Mouse (Mus musculus) stomach, postnatal 0 days (tissue): Measurements from ENCODE around the gene Sptlc2. TPM values are rescaled to one million over a fixed set of nuclear protein-coding genes. Genes with fewer than 3 reads are reported as not detected.
A peak's percentile ranks its signal among the peaks of the same experiment; 100 is the strongest.

Experiments
- ATAC-seq: fragments of 200-750 bp; cut with Nextera tagmentation; 2 replicates; pipeline ENCODE4 v1.8.0; 2017; ENCODE audit not compliant: low FRiP score, low TSS enrichment
- DNase-seq: peaks from one replicate; pipeline ENCODE4 v3.0.0-alpha.2; 2016; ENCODE audit warnings: low spot score
- H3K27ac ChIP-seq: fragments of 300-500 bp; sonication (generic); replicated peaks from 2 replicates; pipeline ENCODE4 v1.5.1; 2014; ENCODE audit warnings: mild to moderate bottlenecking, control low read depth
- H3K27me3 ChIP-seq: fragments of 300-500 bp; sonication (generic); 2 replicates; pipeline ENCODE4 v1.6.1; 2014; ENCODE audit warnings: low read length; ENCODE audit not compliant: control insufficient read depth, insufficient read depth
- H3K36me3 ChIP-seq: fragments of 300-500 bp; sonication (generic); 2 replicates; pipeline ENCODE4 v1.6.1; 2014; ENCODE audit warnings: low read length, mixed read lengths; ENCODE audit not compliant: control insufficient read depth, insufficient read depth
- H3K4me1 ChIP-seq: fragments of 300-500 bp; sonication (generic); replicated peaks from 2 replicates; pipeline ENCODE4 v1.6.1; 2014; ENCODE audit warnings: antibody characterized with exemption; ENCODE audit not compliant: control insufficient read depth, insufficient read depth
- H3K4me2 ChIP-seq: fragments of 300-500 bp; sonication (generic); replicated peaks from 2 replicates; pipeline ENCODE4 v1.6.1; 2014; ENCODE audit warnings: low read depth, mild to moderate bottlenecking, control low read depth, moderate library complexity
- H3K4me3 ChIP-seq: fragments of 300-500 bp; sonication (generic); 2 replicates; pipeline ENCODE4 v1.5.1; 2014; ENCODE audit warnings: low read depth, low read length, control low read depth
- H3K9ac ChIP-seq: fragments of 300-500 bp; sonication (generic); 2 replicates; pipeline ENCODE4 v1.6.1; 2014; ENCODE audit warnings: mild to moderate bottlenecking, low read length, control low read depth, mixed read lengths
- H3K9me3 ChIP-seq: fragments of 300-500 bp; sonication (generic); 2 replicates; pipeline ENCODE4 v1.6.1; 2016; ENCODE audit warnings: low read length; ENCODE audit not compliant: control insufficient read depth
- CTCF ChIP-seq: IDR thresholded peaks from 2 replicates; pipeline ENCODE4 v1.5.1; 2016; ENCODE audit warnings: antibody characterized with exemption, low read depth, mild to moderate bottlenecking, moderate library complexity
- EP300 ChIP-seq: optimal IDR thresholded peaks from 2 replicates; pipeline ENCODE3; 2016; ENCODE audit warnings: antibody characterized with exemption
- WGBS: fragments of 180-500 bp; shearing (Covaris S2); extraction: QIAGEN DNeasy Blood & Tissue Kit; methylation state at CpG from one replicate; pipeline ENCODE4 v1.1.7; 2014; 5-methylcytosine and 5-hydroxymethylcytosine counted together
- polyA plus RNA-seq: library from polyadenylated mRNA; unstranded; fragments of >200 nt; fragmentation: Nextera tagmentation; extraction: Ambion mirVana; gene quantifications from 2 replicates; pipeline ENCODE4 v1.2.1, GENCODE M21; 2015

The Sptlc2 gene
- 201 and 204 TPM in 2 replicates for polyA plus RNA-seq

- peak within 1 kb of the TSS; percentile 98 for H3K27ac ChIP-seq
- no peak for TF ChIP-seq EP300
- TF ChIP-seq CTCF: peak; percentile 48
- H3K4me1 ChIP-seq: no peaks in the 10 kb centered on the region; the same call in 1 of the 2 replicates
- peak within 1 kb of the TSS; percentile 98 for H3K9ac ChIP-seq
- H3K27me3 ChIP-seq: no peaks in the 10 kb centered on the region
- no peaks in the 10 kb centered on the region for H3K9me3 ChIP-seq
- H3K36me3 ChIP-seq: no peaks in the 10 kb centered on the region
- peak within 1 kb of the TSS; percentile 94 for H3K4me2 ChIP-seq
- peak; percentile 100 for DNase-seq
- under 1% methylated on average over 45 of the region's 45 CpGs for WGBS
- peak; percentile 99 for ATAC-seq
- peak within 1 kb of the TSS; percentile 99 for H3K4me3 ChIP-seq
Observed at GRCm38 (mm10) chr12:87388122-87388774, at the start of gene Sptlc2. TSS of gene Sptlc2 (minus strand) at chr12:87388355.

DNA sequence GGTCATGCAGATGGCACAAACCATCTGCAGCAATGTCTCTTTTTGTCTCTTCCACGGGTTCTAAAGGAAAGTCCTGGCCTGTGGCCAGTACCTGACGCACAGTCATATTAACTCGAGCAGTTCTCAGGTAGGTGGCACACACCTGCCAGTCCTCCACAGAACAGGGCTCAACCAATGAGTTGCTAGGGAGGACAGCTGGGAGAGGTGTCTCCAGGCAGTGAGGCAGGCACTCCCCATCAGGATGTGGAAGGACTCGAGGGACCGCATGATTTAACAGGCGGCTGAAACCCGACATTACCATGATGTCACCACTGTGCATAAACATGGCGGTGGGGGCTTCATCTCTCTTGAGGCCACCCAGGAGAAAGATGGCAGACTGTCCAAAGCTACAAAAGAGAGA, 40.7 kb upstream of the Sptlc2 start:
- Histone ChIP-seq H3K27ac (no peak overlapping the region), H3K4me1 (no peaks in the 10 kb centered on the region), H3K4me2 (no peak overlapping the region), H3K9ac (no peak overlapping the region), H3K4me3 (no peak overlapping the region), H3K9me3 (no peaks in the 10 kb centered on the region), H3K27me3 (no peaks in the 10 kb centered on the region), H3K36me3 (peaks cover 32% of the 10 kb centered on the region)
- WGBS: 77% methylated on average over 8 of the region's 8 CpGs
- ATAC-seq (no peak), DNase-seq (no peak)
- TF ChIP-seq CTCF: no peak
- no peak for TF ChIP-seq EP300

- Histone ChIP-seq H3K4me1 (no peaks in the 10 kb centered on the region), H3K36me3 (peaks cover 29% of the 10 kb centered on the region), H3K4me3 (no peak overlapping the region), H3K9ac (no peak overlapping the region), H3K4me2 (no peak overlapping the region), H3K9me3 (no peaks in the 10 kb centered on the region), H3K27ac (no peak overlapping the region), H3K27me3 (no peaks in the 10 kb centered on the region)
- no peak for ATAC-seq
- WGBS: 86% methylated on average over 2 of the region's 2 CpGs
- no peak for DNase-seq
- TF ChIP-seq EP300 (no peak), CTCF (no peak)
Observed at GRCm38 (mm10) chr12:87428295-87428694, 40.1 kb upstream of the Sptlc2 start.

DNA sequence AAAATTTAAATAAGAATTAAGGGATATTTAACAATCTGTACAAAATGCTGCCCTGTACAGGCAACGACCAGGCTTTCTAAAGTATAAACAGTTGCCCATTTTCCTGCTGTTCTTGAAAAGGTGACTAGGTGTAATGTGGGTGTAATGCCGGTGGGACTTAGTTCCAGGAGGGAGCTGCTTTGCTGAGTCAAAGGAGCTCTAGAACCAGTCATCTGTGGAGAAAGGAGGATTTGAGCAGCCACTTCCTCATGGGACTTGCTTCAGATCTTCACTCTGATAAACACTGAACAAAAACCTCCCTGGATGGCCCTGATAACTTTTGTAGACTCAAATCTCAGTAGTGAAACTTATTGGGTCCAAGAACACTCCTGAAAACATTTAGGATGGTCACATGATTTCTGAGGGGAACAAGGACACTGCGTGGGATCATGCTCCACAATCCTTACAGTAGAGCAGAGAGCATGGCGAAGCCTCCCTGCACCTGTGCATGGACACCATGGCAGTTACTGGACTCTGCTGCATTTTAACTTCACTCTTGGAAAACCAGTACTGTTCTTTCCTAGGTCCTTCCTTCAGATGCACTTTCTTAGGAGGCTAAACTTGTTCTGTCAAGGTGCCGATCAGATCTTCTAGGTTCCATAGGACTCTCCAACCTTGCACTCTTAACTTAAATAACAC, 38.3 kb upstream of the Sptlc2 start:
- Histone ChIP-seq H3K9ac (no peak overlapping the region), H3K36me3 (peaks cover 24% of the 10 kb centered on the region), H3K4me2 (no peak overlapping the region), H3K4me3 (no peak overlapping the region), H3K4me1 (no peaks in the 10 kb centered on the region), H3K9me3 (no peaks in the 10 kb centered on the region), H3K27ac (no peak overlapping the region), H3K27me3 (no peaks in the 10 kb centered on the region)
- DNase-seq (no peak), ATAC-seq (no peak)
- WGBS: 92% methylated on average over 5 of the region's 5 CpGs
- TF ChIP-seq EP300: no peak
- no peak for TF ChIP-seq CTCF

DNA sequence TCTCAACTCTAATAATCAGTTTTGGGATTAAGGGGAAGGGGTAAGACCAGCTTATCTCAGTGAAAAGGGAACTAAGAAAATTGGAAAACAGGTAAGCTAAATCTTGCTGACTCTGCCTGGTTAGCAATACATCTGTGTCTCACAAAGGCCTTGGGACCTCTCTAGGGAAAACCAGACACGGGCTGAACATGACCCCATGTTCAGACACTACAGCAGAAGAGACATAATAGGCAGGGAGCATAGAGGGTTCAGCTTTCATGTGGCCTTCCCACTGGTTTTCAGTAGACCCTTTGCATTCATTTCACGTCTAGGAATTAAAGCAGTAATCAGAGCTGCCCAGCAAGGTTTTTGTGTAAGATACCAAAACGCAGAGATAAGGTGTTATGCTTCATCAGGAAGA, 36.4 kb upstream of the Sptlc2 start:
- no peak overlapping the region for H3K4me2 ChIP-seq
- 43% methylated on average over 3 of the region's 3 CpGs for WGBS

DNA sequence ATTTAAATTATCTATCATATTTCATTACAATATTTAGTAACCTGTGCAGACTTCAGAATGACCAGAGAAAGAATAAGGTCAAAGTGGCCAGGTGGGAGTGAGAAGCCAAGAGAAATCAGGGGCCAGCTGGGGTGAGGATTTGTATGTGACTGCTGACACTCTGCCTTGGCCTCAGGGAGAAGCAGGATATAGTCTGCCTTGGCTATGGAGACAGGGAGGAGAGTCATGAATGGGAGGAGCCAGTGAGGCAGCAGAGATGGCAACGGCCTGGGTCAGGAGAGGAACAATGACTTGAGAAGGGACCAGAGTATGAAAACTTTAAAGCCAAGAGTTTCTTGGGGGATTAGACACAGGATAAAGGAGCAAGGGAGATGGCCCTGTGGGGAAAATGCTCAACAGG, 35.5 kb upstream of the Sptlc2 start:
- Histone ChIP-seq H3K4me1 (no peaks in the 10 kb centered on the region), H3K4me2 (no peak overlapping the region), H3K9me3 (no peaks in the 10 kb centered on the region), H3K36me3 (peaks cover 6% of the 10 kb centered on the region), H3K27me3 (no peaks in the 10 kb centered on the region), H3K9ac (no peak overlapping the region), H3K4me3 (no peak overlapping the region), H3K27ac (no peak overlapping the region)
- DNase-seq (no peak), ATAC-seq (no peak)
- 48% methylated on average over 1 of the region's 1 CpGs for WGBS
- TF ChIP-seq EP300: no peak
- TF ChIP-seq CTCF: no peak

More for the DNA sequence above, 36.4 kb upstream of the Sptlc2 start:
- Histone ChIP-seq H3K9me3 (no peaks in the 10 kb centered on the region), H3K4me3 (no peak overlapping the region), H3K4me1 (no peaks in the 10 kb centered on the region), H3K9ac (no peak overlapping the region), H3K36me3 (peaks cover 11% of the 10 kb centered on the region), H3K27me3 (no peaks in the 10 kb centered on the region), H3K27ac (no peak overlapping the region)
- DNase-seq (no peak), ATAC-seq (no peak)
- TF ChIP-seq CTCF (no peak), EP300 (no peak)
